Mouse (Mus musculus) E14TG2a.4 (cell line): ENCODE measurements around the gene Myh7b.
A peak's percentile ranks its signal among the peaks of the same experiment; 100 is the strongest.

Experiments used
- H3K27me3 ChIP-seq: 2 replicates; pipeline ENCODE4 v1.6.1; 2014; ENCODE audit warnings: low read length, control low read depth; ENCODE audit not compliant: insufficient read depth
- H3K36me3 ChIP-seq: 2 replicates; pipeline ENCODE4 v1.6.1; 2014; ENCODE audit warnings: low read length, control low read depth; ENCODE audit not compliant: insufficient read depth
- H3K4me1 ChIP-seq: replicated peaks from 2 replicates; pipeline ENCODE4 v1.6.1; 2014; ENCODE audit warnings: low read depth, low read length, control low read depth
- H3K4me3 ChIP-seq: replicated peaks from 2 replicates; pipeline ENCODE4 v1.5.1; 2014; ENCODE audit warnings: mild to moderate bottlenecking, low read length
- H3K9me3 ChIP-seq: 2 replicates; pipeline ENCODE4 v1.6.1; 2014; ENCODE audit warnings: low read length, control low read depth
- CTCF ChIP-seq: conservative IDR thresholded peaks from 2 replicates; pipeline ENCODE4 v1.5.1; 2014; ENCODE audit warnings: low read length
- NANOG ChIP-seq: IDR thresholded peaks from 2 replicates; pipeline ENCODE4 v1.6.1; 2014; ENCODE audit warnings: borderline replicate concordance, low read length, mixed read lengths
- POU5F1 ChIP-seq: IDR thresholded peaks from 2 replicates; pipeline ENCODE4 v1.6.1; 2014; ENCODE audit warnings: low read length, borderline replicate concordance

The Myh7b gene

GRCm38 (mm10) chr2:155580331-155580730, 30.7 kb upstream of the Myh7b start:
- Histone ChIP-seq H3K36me3 (peaks cover 47% of the 10 kb centered on the region), H3K27me3 (no peaks in the 10 kb centered on the region), H3K4me3 (no peak overlapping the region), H3K4me1 (peaks cover 16% of the 10 kb centered on the region), H3K9me3 (no peaks in the 10 kb centered on the region)
- TF ChIP-seq POU5F1 (no peak), CTCF (no peak), NANOG (no peak)

DNA sequence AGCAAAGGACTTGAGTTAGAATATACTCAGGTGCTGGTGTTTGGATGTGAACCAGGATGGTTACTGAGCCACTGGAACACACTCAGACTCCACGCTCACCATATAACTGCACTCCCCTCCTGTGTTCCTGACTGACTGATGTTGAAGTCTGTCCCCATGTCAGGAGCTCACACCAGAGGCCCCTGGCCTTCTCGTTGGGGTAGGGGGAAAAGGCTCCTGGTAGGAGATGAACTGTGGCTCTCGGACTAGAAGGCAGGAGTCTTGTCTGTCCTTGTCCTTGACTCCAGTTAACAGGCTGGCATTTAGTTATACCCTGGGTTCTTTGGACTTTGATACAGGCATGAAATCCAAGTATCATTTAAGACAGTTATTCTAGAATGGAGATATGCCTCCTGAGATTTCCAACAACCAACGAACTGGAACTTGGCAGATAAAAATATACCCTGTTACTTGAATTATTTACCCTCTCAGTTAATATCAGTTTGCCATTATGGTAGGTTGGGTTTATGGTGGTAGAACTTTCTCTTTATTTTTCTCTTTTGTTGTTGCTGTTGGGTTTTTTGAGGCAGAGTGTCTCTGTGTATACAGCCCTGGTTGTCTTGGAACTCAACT, 28.5 kb upstream of the Myh7b start:
- Histone ChIP-seq H3K4me3 (no peak overlapping the region), H3K4me1 (peaks cover 35% of the 10 kb centered on the region), H3K27me3 (no peaks in the 10 kb centered on the region), H3K36me3 (peaks cover 33% of the 10 kb centered on the region), H3K9me3 (no peaks in the 10 kb centered on the region)
- TF ChIP-seq POU5F1 (no peak), CTCF (no peak), NANOG (no peak)

DNA sequence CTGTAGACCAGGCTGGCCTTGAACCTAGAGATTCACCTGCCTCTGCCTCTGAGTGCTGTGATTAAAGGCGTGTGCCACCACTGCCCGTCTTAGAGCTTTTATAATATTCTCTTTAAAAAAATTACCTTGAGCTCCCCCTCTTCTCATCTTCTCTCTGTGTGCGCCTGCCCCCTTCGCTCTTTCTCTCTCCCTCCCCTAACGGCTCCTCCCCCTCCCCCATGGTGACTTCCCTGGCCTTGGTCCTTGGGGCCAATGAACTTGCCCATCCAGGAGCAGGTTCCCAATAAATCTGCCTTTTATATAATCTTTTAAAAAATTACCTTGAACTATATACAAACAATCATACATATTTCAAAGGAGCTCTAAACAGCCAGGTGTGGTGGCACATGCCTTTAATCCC, 28.0 kb upstream of the Myh7b start:
- H3K9me3 ChIP-seq, result no peaks in the 10 kb centered on the region
- no peaks in the 10 kb centered on the region for H3K27me3 ChIP-seq
- H3K4me1 ChIP-seq, result peaks cover 40% of the 10 kb centered on the region
- H3K4me3 ChIP-seq, result no peak overlapping the region
- TF ChIP-seq CTCF, result no peak
- TF ChIP-seq NANOG, result no peak
- no peak for TF ChIP-seq POU5F1
- H3K36me3 ChIP-seq, result peaks cover 29% of the 10 kb centered on the region

GRCm38 (mm10) chr2:155583927-155584530, 27.0 kb upstream of the Myh7b start:
- no peaks in the 10 kb centered on the region for H3K27me3 ChIP-seq

DNA sequence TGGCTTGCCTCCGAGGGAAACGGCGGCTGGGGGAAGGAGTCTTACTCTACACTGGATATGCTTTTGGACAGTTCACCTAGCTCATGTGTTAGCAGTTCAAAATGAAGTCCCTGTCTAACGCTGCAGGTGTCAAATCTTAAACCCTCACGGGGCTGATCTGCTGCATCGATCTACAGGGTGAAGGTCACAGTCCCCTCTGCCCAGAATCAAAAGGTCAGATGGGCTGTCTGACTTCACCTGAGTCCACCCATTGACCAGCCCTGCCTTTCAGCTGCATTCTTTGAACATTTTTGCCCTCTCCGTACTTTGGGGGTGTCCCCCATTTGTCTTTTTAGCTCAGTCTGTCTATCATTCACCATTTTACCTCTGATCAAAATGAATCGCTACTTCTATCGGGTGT, 25.9 kb upstream of the Myh7b start:
- H3K9me3 ChIP-seq, result no peaks in the 10 kb centered on the region
- TF ChIP-seq POU5F1 (no peak), CTCF (no peak), NANOG (no peak)

More at GRCm38 (mm10) chr2:155583927-155584530, 27.0 kb upstream of the Myh7b start:
- peaks cover 23% of the 10 kb centered on the region for H3K36me3 ChIP-seq
- H3K4me3 ChIP-seq, result no peak overlapping the region
- H3K4me1 ChIP-seq, result peaks cover 49% of the 10 kb centered on the region
- TF ChIP-seq NANOG, result no peak
- peak; percentile 92 for TF ChIP-seq CTCF
- no peaks in the 10 kb centered on the region for H3K9me3 ChIP-seq

DNA sequence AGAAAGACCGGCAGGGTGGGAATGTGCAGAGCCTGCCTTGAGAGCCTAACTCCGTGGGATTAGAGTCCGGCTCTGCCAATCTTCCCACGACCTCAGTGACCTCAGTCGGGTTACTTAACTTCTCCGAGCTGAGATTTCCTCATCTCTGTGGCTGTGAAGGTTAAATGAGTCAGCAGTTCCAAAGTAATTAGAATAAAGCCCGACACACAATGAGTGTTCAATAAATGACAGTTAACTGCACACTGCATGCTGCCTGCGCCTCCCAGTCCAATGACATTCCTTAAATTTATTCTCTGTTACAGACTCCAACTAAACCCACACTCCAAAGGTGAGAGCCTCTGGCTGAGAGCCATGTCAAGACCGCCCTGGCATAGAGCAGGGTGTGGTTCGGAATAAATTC, 25.5 kb upstream of the Myh7b start:
- peak overlapping the region; percentile 43 for H3K4me3 ChIP-seq
- TF ChIP-seq NANOG (peak; percentile 54; the same call in 1 of the 2 replicates), POU5F1 (no peak), CTCF (no peak)
- H3K4me1 ChIP-seq, result peaks cover 62% of the 10 kb centered on the region
- H3K36me3 ChIP-seq, result peaks cover 20% of the 10 kb centered on the region
- no peaks in the 10 kb centered on the region for H3K9me3 ChIP-seq
- no peaks in the 10 kb centered on the region for H3K27me3 ChIP-seq

More for the DNA sequence above, 25.9 kb upstream of the Myh7b start:
- Histone ChIP-seq H3K36me3 (peaks cover 18% of the 10 kb centered on the region), H3K4me1 (peaks cover 58% of the 10 kb centered on the region), H3K27me3 (no peaks in the 10 kb centered on the region), H3K4me3 (peak overlapping the region; percentile 43)

DNA sequence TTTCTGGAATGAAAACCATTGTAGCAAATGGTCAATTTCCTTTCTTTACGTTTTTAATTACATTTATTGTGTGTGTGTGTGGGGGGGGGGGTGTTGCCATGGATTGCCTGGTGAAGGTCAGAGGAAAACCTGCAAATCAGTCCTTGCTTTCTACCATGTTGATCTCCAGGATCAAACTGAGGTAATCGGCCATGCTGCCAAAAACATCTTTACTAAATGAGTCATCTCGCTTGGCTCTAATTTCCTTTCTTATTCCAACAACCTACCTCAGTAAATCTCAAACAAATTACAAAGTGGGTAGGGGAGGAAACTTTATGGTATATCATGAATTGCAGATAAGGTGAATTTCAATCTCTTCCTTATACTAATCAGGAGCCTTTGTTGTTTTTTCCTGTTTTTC, 22.9 kb upstream of the Myh7b start:
- Histone ChIP-seq H3K27me3 (no peaks in the 10 kb centered on the region), H3K9me3 (no peaks in the 10 kb centered on the region), H3K36me3 (0 out of 2 replicates have a peak, but pooled peaks cover 7% of the 10 kb centered on the region), H3K4me1 (peaks cover 81% of the 10 kb centered on the region), H3K4me3 (no peak overlapping the region)
- TF ChIP-seq POU5F1 (no peak), CTCF (no peak), NANOG (no peak)

DNA sequence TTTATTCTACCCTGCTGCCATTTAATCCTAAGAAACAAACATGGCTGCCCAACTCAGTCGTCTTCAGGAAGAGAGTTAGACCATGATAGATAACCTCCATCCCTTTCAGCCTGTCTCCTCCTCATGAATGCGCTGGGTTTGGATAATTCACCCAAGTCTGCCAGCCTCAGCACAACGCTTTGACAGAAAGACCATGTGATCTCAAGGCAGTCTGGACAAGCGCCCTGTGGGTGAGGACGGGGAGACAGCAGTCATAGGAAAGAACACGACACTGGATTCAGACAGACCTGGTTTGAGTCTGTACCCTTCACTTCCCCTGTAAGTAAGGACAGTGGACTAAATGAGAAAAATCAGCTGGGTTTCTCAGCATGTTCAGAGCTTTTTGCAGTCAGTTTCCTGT, 21.5 kb upstream of the Myh7b start:
- H3K4me3 ChIP-seq, result peak overlapping the region; percentile 35; the same call in 1 of the 2 replicates
- no peaks in the 10 kb centered on the region for H3K27me3 ChIP-seq
- TF ChIP-seq POU5F1 (no peak), CTCF (no peak), NANOG (no peak)
- H3K4me1 ChIP-seq, result peaks cover 75% of the 10 kb centered on the region
- 0 out of 2 replicates have a peak, but pooled peaks cover 7% of the 10 kb centered on the region for H3K36me3 ChIP-seq
- H3K9me3 ChIP-seq, result no peaks in the 10 kb centered on the region

DNA sequence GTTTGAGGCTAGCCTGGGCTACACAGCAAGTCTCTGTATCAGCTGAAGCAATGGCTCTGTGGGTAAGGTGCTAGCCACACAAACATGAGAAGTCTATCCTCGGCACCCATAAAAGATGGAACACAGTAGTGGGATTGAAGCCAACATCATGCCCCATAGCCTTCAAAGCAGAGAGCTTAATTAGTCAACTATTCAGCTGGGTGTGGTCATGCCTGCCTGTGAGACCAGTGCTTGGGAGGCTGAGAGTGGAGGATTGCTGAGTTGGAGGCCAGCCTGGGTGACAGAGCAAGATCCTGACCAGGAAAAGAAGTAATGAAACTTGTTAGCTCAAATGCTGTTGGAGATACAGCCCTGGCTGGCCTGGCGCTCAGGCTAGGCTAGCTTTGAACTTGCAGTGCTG, 20.1 kb upstream of the Myh7b start:
- TF ChIP-seq POU5F1, result no peak
- TF ChIP-seq NANOG, result no peak
- TF ChIP-seq CTCF, result no peak
- Histone ChIP-seq H3K36me3 (0 out of 2 replicates have a peak, but pooled peaks cover 7% of the 10 kb centered on the region), H3K27me3 (no peaks in the 10 kb centered on the region), H3K4me1 (peaks cover 64% of the 10 kb centered on the region), H3K4me3 (peak overlapping the region; percentile 86), H3K9me3 (no peaks in the 10 kb centered on the region)
